Mouse (Mus musculus) adipose tissue, adult 10 weeks (tissue): ENCODE data around the gene Fbxo3. TPM values are rescaled to one million over a fixed set of nuclear protein-coding genes. Genes with fewer than 3 reads are reported as not detected.

Experiments
- polyA plus RNA-seq: library from polyadenylated mRNA; stranded (reverse); fragments of 350-450 nt; fragmentation: Illumina TruSeq; extraction: RNeasy Lipid Tissue Mini Kit (QIAGEN cat#74804); gene quantifications from one replicate; pipeline ENCODE4 v1.2.3, GENCODE M21; 2014; ENCODE audit warnings: low read depth, low replicate concordance

The Fbxo3 gene
- 32.3 TPM for polyA plus RNA-seq

DNA sequence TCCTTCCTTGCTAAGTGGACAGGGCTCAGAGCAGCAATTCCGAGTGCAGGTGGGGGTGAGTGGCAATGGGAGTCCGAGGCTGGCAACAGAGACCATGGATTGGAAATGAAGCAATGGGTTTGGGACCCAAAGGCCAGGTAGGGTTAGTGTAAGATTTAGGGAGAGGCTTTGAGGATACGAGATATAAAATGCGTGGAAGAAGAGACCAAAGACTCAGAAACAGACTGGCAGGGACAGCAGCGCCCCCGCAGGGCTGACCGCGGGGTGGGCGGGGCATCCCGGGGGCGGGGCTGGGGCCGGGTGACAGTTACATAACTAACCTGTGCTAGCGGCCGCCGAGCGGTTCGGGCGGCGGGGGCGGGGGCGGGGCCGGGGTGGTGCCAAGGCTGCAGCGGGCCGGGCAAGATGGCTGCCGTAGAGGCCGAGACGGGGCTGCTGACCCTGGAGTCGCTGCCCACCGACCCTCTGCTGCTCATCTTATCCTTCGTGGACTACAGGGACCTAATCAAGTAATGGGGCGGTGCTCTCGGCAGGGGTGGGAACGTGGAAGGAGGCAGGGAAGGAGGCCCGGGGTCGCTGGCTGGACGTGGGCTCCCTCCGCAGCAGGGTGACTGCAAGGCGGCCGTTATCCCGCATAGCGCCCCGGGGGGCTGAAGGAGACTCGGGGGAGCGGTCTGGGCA, at the start of gene Fbxo3:
Fbxo3 (plus strand) TSS at position 264 of the 681 bp plus-strand sequence.

DNA sequence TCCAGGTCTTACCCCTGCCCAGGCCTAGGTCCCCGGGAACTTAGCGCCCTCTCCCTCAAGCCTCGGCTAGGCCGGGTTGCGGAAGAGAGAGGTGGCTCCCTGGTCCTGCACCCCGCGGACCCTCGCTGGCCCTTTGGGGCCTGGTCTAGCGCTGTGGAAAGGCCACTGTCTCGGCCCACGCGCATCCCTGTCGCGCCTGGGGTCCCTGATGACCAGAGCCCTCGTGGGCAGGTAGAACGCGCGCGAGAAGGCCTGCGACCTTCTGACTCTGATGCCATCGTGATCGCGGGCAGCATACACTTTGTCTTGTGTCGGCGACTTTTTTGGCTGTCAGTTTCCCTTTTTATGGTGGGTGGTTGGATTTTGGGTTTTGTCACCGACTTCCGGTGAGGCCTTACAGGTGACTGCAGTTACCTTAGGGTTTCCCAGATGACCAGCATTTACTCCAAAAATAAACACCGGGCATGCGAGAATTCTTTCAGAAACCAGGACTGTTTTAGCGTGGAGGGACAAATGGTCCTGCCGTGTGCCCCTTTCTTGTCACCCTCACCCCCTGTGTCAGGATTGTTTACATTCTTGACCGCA, 710 bp downstream of the Fbxo3 start, which contains the start of gene 4931422A03Rik:
4931422A03Rik (minus strand) TSS at position 223 of the 585 bp plus-strand sequence.

DNA sequence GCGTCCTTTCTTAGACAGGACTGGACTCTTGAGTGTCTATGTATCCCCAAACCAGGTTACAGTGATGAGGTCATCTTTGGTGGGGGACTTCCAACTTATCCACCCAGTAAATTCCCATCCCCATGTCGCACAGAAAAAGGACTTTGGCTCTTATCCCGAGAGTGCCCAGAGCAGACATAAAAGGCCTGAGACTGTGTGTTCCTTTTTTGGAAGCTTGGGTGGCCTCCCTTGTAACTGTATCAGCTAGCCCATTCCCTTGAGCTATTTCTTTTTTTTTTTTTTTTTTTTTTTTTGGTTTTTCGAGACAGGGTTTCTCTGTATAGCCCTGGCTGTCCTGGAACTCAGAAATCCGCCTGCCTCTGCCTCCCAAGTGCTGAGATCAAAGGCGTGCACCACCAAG, 38.0 kb downstream of the Fbxo3 start, which contains the start of gene Gm10912:
Gm10912 (plus strand) TSS at position 301 of the 400 bp plus-strand sequence.

DNA sequence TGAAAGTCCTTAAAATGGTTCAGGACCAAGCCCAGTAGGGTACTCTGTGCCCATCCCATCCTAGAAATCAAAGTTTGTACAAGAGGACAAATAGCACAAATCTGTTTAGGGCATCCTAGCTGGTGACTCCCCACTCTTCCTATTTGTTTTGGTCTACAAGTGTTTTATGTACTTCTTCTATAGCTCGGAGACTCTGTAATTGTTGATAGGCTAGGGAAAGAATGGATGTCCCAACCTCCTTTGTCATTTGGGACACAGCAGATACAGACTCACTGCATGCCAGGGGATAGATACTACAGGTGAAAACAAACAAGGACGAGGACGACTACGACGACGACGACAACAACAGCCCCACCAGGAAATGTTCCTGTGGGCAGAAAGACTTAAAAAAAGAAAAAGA, 40.9 kb downstream of the Fbxo3 start, which contains the start of gene Gm10799:
Gm10799 (minus strand) TSS at position 101 of the 400 bp plus-strand sequence.

DNA sequence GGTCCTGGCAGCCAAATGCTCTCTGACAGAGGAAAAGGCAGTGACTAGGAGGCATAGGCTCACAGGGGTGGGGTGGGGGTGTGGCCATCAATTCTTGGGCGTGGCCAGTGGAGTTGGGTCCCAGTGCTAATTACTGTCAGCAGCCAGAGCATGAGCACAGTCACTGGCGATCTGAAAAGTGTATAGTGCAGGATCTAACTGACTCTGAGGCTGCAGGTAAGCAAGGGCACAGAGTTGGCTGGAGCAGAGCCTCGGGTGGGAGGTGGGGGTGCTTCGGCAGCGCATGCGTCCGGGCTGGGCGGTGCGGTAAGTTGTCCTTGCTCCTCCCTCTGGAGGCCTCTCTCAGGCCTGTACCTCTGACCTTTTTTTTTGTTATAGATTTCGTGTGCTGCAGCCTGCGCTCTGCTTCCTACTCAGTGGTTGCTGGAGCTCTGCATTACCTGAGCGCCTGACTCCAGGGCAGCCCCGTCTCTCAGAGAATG, 42.2 kb downstream of the Fbxo3 start, which contains the start of gene Cd59b:
Cd59b (plus strand) TSS at position 146 of the 482 bp plus-strand sequence.

DNA sequence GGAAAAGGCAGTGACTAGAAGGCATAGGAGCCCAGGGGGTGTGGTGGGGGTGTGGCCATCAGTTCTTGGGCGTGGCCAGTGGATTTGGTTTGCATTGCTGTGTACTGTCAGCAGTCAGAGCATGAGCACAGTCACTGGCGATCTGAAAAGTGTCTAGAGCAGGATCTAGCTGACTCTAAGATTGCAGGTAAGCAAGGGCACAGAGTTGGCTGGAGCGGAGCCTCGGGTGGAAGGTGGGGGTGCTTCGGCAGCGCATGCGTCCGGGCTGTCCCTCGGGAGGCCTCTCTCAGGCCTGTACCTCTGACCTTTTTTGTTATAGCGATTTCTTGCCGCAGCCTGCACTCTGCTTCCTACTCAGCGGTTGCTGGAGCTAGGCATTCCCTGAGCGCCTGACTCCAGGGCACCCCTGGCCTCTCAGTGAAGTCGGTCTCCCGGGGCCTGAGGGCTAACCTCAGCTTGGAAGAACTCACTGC, 68.3 kb downstream of the Fbxo3 start, which contains the start of gene Cd59a:
Cd59a (plus strand) TSS at position 61 of the 473 bp plus-strand sequence.

Other genes with a start within 250 kb of the Fbxo3 start
- gene Caprin1, start 230.1 kb upstream of the Fbxo3 start, polyA plus RNA-seq = 135 TPM
- gene Lmo2, start 69.7 kb upstream of the Fbxo3 start, polyA plus RNA-seq = 16.9 TPM
- 0.48 TPM for gene 4931422A03Rik, start 640 bp downstream of the Fbxo3 start, polyA plus RNA-seq
- gene Gm10912, start 38.1 kb downstream of the Fbxo3 start, polyA plus RNA-seq = not detected
- gene Gm10799, start 40.8 kb downstream of the Fbxo3 start, polyA plus RNA-seq = not detected
- gene Cd59b, start 42.1 kb downstream of the Fbxo3 start, polyA plus RNA-seq = 10.5 TPM
- 61.0 TPM for gene Cd59a, start 68.1 kb downstream of the Fbxo3 start, polyA plus RNA-seq
- 0.98 TPM for gene A930018P22Rik, start 95.0 kb downstream of the Fbxo3 start, polyA plus RNA-seq